Mouse (Mus musculus) bone marrow macrophage, adult 2 months (primary cell): ENCODE measurements around the gene Mdh1.

ENCODE experiments used
- CTCF ChIP-seq: IDR thresholded peaks from 2 replicates; pipeline ENCODE4 v1.5.1; 2012; ENCODE audit warnings: low read depth, mild to moderate bottlenecking, low read length, moderate library complexity
- POLR2A ChIP-seq: IDR thresholded peaks from 2 replicates; pipeline ENCODE4 v1.6.1; 2012; ENCODE audit warnings: mild to moderate bottlenecking, low read depth, low read length, borderline replicate concordance

DNA sequence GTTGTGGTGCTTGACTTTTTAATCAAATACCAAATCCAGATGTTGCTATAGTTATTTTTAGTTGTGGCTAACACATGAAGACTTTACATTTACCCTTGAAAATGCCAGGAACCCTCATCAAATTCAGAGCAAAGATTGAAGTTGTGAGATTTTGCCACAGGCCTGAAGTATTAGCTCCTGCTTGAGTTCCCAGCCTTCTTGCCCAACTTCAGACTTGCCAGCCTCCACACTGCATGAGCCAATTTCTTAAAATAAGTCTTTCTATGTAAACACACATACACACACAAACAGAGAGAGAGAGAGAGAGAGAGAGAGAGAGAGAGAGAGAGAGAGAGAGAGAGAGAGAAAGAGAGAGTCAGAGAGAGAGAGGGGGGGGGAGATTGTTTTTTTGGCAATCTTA lies 26.2 kb downstream of the Mdh1 start:
- TF ChIP-seq CTCF = no peak
- TF ChIP-seq POLR2A = no peak
